Mouse (Mus musculus): ENCODE results near the gene Trem1.
A peak's percentile ranks its signal among the peaks of the same experiment; 100 is the strongest.

Gene Trem1

GRCm38 (mm10) chr17:48268276-48268675 lies 35.7 kb downstream of the Trem1 start:
- no peak for DNase-seq (ENCODE audit: low read depth, low spot score)

GRCm38 (mm10) chr17:48269833-48270232 lies 37.3 kb downstream of the Trem1 start:
- DNase-seq (ENCODE audit: low read depth, low spot score), result no peak

- peak; percentile 32 for DNase-seq (ENCODE audit: low read depth, low spot score)
Observed at GRCm38 (mm10) chr17:48272158-48272557, 39.6 kb downstream of the Trem1 start.

GRCm38 (mm10) chr17:48272598-48272997 lies 40.0 kb downstream of the Trem1 start:
- DNase-seq (ENCODE audit: low read depth, low spot score), result no peak

GRCm38 (mm10) chr17:48274098-48274497 lies 41.5 kb downstream of the Trem1 start:
- DNase-seq (ENCODE audit: low read depth, low spot score), result no peak

GRCm38 (mm10) chr17:48274885-48275284 lies 42.3 kb downstream of the Trem1 start:
- peak; percentile 92 for DNase-seq (ENCODE audit: low read depth, low spot score)

- DNase-seq (ENCODE audit: low read depth, low spot score), result peak; percentile 65
Observed at GRCm38 (mm10) chr17:48275736-48276135, 43.2 kb downstream of the Trem1 start.

GRCm38 (mm10) chr17:48278381-48278780 lies 45.8 kb downstream of the Trem1 start:
- DNase-seq (ENCODE audit: low read depth, low spot score), result no peak

GRCm38 (mm10) chr17:48279002-48279401 lies 46.4 kb downstream of the Trem1 start:
- no peak for DNase-seq (ENCODE audit: low read depth, low spot score)

GRCm38 (mm10) chr17:48280943-48281738 lies 48.6 kb downstream of the Trem1 start:
- no peak for DNase-seq (ENCODE audit: low read depth, low spot score)

GRCm38 (mm10) chr17:48281739-48282085 lies 49.1 kb downstream of the Trem1 start:
- DNase-seq (ENCODE audit: low read depth, low spot score), result peak; percentile 58

GRCm38 (mm10) chr17:48286765-48287164 lies 54.2 kb downstream of the Trem1 start:
- DNase-seq (ENCODE audit: low read depth, low spot score), result peak; percentile 48

GRCm38 (mm10) chr17:48287276-48287675 lies 54.7 kb downstream of the Trem1 start:
- DNase-seq (ENCODE audit: low read depth, low spot score), result peak; percentile 40

- DNase-seq (ENCODE audit: low read depth, low spot score), result no peak
Observed at GRCm38 (mm10) chr17:48293500-48294194, 61.1 kb downstream of the Trem1 start.

Data from ZHBTc4 (cell line).